Mouse (Mus musculus): ENCODE data around the gene Rnf43.

GRCm38 (mm10) chr11:87707570-87707969 is 45.0 kb downstream of the Rnf43 start:
- TF ChIP-seq POLR2A (IDR thresholded peaks at IDR 0.05; ENCODE audit: control insufficient read depth in 1 of 2, insufficient read depth in 1 of 2, low read depth in 1 of 2, low read length in 2 of 2, poor library complexity in 1 of 2) (no peak), CTCF (IDR thresholded peaks at IDR 0.05 in 2 of 3, conservative IDR thresholded peaks at IDR 0.05 in 1 of 3; ENCODE audit: control insufficient read depth in 1 of 3, insufficient read depth in 1 of 3, low read depth in 2 of 3, low read length in 3 of 3, poor library complexity in 1 of 3, severe bottlenecking in 1 of 3) (no peak), MYC (IDR thresholded peaks at IDR 0.05; ENCODE audit: low read depth, low read length) (no peak), USF2 (IDR thresholded peaks at IDR 0.05; ENCODE audit: borderline replicate concordance in 1 of 2, insufficient read depth in 1 of 2, low read depth in 1 of 2, low read length in 2 of 2) (no peak), BHLHE40 (IDR thresholded peaks at IDR 0.05; ENCODE audit: borderline replicate concordance, low read depth, low read length) (no peak), EP300 (IDR thresholded peaks at IDR 0.05; ENCODE audit: low read depth in 1 of 2, low read length in 2 of 2) (no peak), ZNF384 (IDR thresholded peaks at IDR 0.05; ENCODE audit: low read depth, low read length) (no peak), RCOR1 (IDR thresholded peaks at IDR 0.05; ENCODE audit: low read depth, low read length) (no peak), SIN3A (IDR thresholded peaks at IDR 0.05; ENCODE audit: low read length) (no peak)
